Mouse (Mus musculus): Measurements from ENCODE around the gene Nt5c3. TPM values are rescaled to one million over a fixed set of nuclear protein-coding genes. Genes with fewer than 3 reads are reported as not detected.

Gene Nt5c3
- polyA plus RNA-seq, 1 experiment from 2014 or later: 164 TPM

- no peaks in the 10 kb centered on the region; the same call in 1 of the 2 replicates for H3K36me3 ChIP-seq (ENCODE audit: control insufficient read depth, insufficient read depth, low read length)
- peaks cover 4% of the 10 kb centered on the region for H3K9me3 ChIP-seq (ENCODE audit: control insufficient read depth, low read length)
- no peaks in the 10 kb centered on the region for H3K27me3 ChIP-seq (replicated peaks; ENCODE audit: control insufficient read depth, insufficient read depth, low read length)
- 40% methylated on average over 7 of the region's 7 CpGs for WGBS
- peaks cover 45% of the 10 kb centered on the region for H3K4me1 ChIP-seq (replicated peaks; ENCODE audit: control insufficient read depth, insufficient read depth, low read length)
- H3K9ac ChIP-seq (ENCODE audit: low read depth, low read length): no peak overlapping the region; the same call in 1 of the 2 replicates
- H3K27ac ChIP-seq (ENCODE audit: low read depth, low read length): peak overlapping the region; percentile 88
- H3K4me3 ChIP-seq (ENCODE audit: low read depth, low read length): peak overlapping the region; percentile 87; the same call in 1 of the 2 replicates
- peak overlapping the region; percentile 72 for H3K4me2 ChIP-seq
- DNase-seq (ENCODE audit: low spot score) (no peak), ATAC-seq (replicated peaks; ENCODE audit: low FRiP score) (no peak)
These were observed 4.2 kb downstream of the Nt5c3 start for GRCm38 (mm10) chr6:56919330-56920044.

DNA sequence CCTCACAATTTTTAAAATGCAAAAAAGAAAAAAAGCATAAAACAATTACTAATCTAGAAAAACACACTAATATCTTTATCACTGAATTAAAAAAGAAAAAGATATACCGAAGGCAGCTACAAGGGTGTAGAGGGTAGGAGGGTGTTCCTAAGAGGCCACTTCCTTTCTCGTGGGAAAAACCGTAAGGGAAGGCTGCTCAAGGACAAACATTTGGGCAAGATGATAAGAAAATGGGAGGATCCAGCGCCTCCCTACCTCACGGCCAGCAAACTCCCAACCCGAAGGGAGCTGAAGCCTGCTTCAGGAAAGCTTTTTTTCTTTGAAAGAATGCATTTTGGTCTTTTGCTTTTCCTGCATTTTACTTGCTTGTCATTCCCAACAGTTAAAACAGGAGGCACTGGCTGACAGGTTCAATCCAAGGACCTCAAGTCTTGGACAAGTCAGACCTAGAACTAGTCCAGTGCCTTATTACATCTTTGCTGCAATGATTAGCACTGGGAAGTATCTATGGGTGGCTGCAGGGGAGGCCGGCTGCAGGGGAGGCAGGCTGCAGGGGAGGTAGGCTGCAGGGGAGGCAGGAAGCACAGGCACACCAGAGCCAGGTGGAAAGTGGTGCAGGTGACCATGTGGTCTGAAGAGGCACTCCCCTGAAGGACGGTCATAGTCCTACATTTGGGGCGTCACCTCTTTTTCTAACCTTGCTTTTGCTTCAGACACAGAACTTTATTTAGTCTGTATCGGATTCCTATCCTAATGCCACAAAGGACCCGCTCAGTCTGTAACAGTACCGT is 6.0 kb downstream of the Nt5c3 start:
- DNase-seq (ENCODE audit: low spot score) (no peak), ATAC-seq (replicated peaks; ENCODE audit: low FRiP score) (peak; percentile 64)
- no peaks in the 10 kb centered on the region; the same call in 1 of the 2 replicates for H3K36me3 ChIP-seq (ENCODE audit: control insufficient read depth, insufficient read depth, low read length)
- peaks cover 62% of the 10 kb centered on the region for H3K4me1 ChIP-seq (replicated peaks; ENCODE audit: control insufficient read depth, insufficient read depth, low read length)
- no peaks in the 10 kb centered on the region for H3K27me3 ChIP-seq (replicated peaks; ENCODE audit: control insufficient read depth, insufficient read depth, low read length)
- H3K4me3 ChIP-seq (ENCODE audit: low read depth, low read length): peak overlapping the region; percentile 30
- H3K9ac ChIP-seq (ENCODE audit: low read depth, low read length): peak overlapping the region; percentile 47
- WGBS: 27% methylated on average over 12 of the region's 12 CpGs
- peak overlapping the region; percentile 87 for H3K27ac ChIP-seq (ENCODE audit: low read depth, low read length)
- H3K4me2 ChIP-seq: peak overlapping the region; percentile 72
- peaks cover 6% of the 10 kb centered on the region for H3K9me3 ChIP-seq (ENCODE audit: control insufficient read depth, low read length)

DNA sequence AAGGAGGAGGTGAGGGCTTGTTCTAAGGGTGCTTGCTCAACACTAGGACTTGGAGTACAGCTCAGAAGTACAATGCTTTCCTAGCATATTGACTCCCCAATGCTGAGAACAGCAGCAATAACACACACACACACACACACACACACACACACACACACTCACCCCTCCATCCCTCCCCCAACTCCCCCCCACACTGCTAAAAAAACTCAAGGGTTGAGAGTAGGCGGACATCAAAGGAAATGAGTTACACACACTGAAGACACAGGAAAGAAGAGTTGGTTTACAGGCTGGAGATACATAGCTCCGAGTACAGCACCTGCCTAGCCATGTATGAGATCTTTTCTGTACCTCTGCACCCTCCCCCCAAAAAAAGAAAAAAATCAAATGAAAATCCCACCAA is 7.5 kb downstream of the Nt5c3 start:
- 63% methylated on average over 2 of the region's 2 CpGs for WGBS
- Histone ChIP-seq H3K9ac (ENCODE audit: low read depth, low read length) (no peak overlapping the region), H3K36me3 (ENCODE audit: control insufficient read depth, insufficient read depth, low read length) (no peaks in the 10 kb centered on the region; the same call in 1 of the 2 replicates), H3K9me3 (ENCODE audit: control insufficient read depth, low read length) (peaks cover 6% of the 10 kb centered on the region), H3K4me2 (peak overlapping the region; percentile 72), H3K4me1 (replicated peaks; ENCODE audit: control insufficient read depth, insufficient read depth, low read length) (peaks cover 69% of the 10 kb centered on the region), H3K27ac (ENCODE audit: low read depth, low read length) (no peak overlapping the region), H3K4me3 (ENCODE audit: low read depth, low read length) (no peak overlapping the region), H3K27me3 (replicated peaks; ENCODE audit: control insufficient read depth, insufficient read depth, low read length) (no peaks in the 10 kb centered on the region)
- ATAC-seq (replicated peaks; ENCODE audit: low FRiP score) (no peak), DNase-seq (ENCODE audit: low spot score) (no peak)

DNA sequence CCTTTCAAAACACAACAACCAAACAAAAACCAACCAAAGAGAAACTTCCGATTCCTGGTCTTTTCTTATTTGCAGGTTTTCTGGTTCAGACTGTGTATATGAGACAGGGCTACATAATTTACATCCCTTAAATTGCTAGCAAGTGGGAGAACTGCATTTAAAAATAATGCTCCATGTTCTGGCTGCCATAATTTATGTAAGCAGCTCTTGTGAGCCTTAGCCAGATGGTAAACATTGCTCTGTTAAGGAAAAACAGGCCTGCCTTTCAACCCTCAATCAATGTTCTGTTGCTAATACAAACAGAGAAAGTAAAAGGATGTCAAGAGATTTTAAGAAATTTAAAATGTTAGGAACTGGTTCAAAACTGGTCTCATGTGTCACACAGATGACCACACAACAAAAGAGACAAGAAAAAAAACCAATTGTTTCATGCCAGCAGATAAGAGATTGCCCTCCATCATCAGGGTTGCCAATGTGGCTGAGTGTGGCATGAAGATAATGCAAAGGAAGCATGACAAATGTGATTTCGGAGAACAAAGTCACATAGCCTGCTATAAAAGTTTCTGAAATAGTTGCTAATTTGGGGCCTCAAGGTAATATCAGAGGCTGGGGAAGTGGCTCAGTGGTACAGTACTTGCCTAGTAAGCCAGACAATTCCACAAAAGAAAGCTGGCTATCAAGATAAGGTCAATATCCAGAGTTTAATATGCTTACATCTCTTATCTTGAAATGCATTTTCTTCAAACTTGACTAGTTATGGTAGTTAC is 10.5 kb downstream of the Nt5c3 start:
- Histone ChIP-seq H3K4me2 (peak overlapping the region; percentile 50), H3K27me3 (replicated peaks; ENCODE audit: control insufficient read depth, insufficient read depth, low read length) (no peaks in the 10 kb centered on the region), H3K36me3 (ENCODE audit: control insufficient read depth, insufficient read depth, low read length) (no peaks in the 10 kb centered on the region; the same call in 1 of the 2 replicates), H3K4me1 (replicated peaks; ENCODE audit: control insufficient read depth, insufficient read depth, low read length) (peaks cover 68% of the 10 kb centered on the region), H3K9ac (ENCODE audit: low read depth, low read length) (no peak overlapping the region), H3K4me3 (ENCODE audit: low read depth, low read length) (no peak overlapping the region), H3K9me3 (ENCODE audit: control insufficient read depth, low read length) (peaks cover 6% of the 10 kb centered on the region), H3K27ac (ENCODE audit: low read depth, low read length) (peak overlapping the region; percentile 68)
- ATAC-seq (replicated peaks; ENCODE audit: low FRiP score) (peak; percentile 32), DNase-seq (ENCODE audit: low spot score) (no peak)
- 68% methylated on average over 2 of the region's 2 CpGs for WGBS

DNA sequence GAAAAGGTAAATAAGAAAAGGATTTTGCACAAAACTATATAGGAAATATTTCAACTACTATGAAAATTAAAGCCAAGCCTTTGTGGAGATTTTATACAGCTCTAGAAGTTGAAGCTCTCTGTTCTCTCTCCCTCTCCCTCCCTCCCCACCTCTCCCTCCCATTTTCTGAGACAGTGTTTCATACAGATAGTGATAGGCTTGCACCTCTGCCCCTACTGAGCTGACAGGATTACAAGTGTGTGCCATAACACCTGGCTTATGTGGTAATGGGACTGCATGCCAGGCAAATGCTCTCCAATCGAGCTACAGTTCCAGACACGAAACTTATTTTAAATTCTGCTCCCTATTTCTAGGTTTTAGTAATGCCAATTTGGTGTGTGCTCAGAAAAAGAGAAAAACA is 12.8 kb downstream of the Nt5c3 start:
- WGBS: 50% methylated on average over 2 of the region's 2 CpGs
- H3K9ac ChIP-seq (ENCODE audit: low read depth, low read length): no peak overlapping the region
- no peak overlapping the region for H3K4me3 ChIP-seq (ENCODE audit: low read depth, low read length)
- peaks cover 65% of the 10 kb centered on the region for H3K4me1 ChIP-seq (replicated peaks; ENCODE audit: control insufficient read depth, insufficient read depth, low read length)
- H3K27me3 ChIP-seq (replicated peaks; ENCODE audit: control insufficient read depth, insufficient read depth, low read length): no peaks in the 10 kb centered on the region
- no peaks in the 10 kb centered on the region; the same call in 1 of the 2 replicates for H3K36me3 ChIP-seq (ENCODE audit: control insufficient read depth, insufficient read depth, low read length)
- H3K9me3 ChIP-seq (ENCODE audit: control insufficient read depth, low read length): peaks cover 6% of the 10 kb centered on the region
- ATAC-seq (replicated peaks; ENCODE audit: low FRiP score) (peak; percentile 91), DNase-seq (ENCODE audit: low spot score) (no peak)
- peak overlapping the region; percentile 62; the same call in 1 of the 2 replicates for H3K27ac ChIP-seq (ENCODE audit: low read depth, low read length)
- H3K4me2 ChIP-seq: peak overlapping the region; percentile 43

DNA sequence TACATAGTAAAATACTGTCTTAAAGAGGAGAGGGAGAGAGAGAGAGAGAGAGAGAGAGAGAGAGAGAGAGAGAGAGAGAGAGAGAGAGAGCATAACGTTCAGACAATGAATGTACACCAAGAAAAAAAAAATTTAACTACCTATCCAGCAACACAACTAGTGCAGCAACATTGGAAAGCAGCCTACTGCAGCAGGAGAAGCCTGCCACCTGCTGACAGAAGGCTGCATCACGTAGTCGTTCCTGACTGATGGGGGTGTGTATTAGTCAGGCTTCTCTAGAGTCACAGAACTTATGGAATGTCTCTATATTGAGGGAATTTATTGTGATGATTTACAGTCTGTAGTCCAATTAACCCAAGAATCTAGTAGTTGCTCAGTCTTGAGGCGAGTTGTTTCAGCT is 14.8 kb downstream of the Nt5c3 start:
- no peak overlapping the region for H3K4me2 ChIP-seq

DNA sequence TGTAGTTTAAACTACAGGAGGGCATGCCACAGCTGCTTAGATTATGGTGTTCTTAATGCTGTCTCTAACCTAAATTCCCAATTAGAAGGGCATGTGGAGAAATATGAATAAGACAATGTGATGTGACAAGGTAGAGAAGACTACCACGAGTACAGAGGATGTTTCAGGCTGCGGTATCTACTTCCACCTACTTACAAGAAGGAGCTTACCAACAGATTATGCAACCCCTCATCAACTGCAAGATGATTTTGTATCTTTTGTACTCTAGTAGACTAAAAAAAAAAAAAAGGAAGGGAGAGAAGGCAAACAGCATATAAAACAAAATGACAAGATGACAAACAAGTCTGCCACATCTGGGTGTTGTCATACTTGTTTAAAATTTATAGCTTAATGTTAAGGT is 15.3 kb downstream of the Nt5c3 start:
- Histone ChIP-seq H3K9me3 (ENCODE audit: control insufficient read depth, low read length) (no peaks in the 10 kb centered on the region), H3K9ac (ENCODE audit: low read depth, low read length) (no peak overlapping the region), H3K4me2 (no peak overlapping the region), H3K27ac (ENCODE audit: low read depth, low read length) (no peak overlapping the region), H3K36me3 (ENCODE audit: control insufficient read depth, insufficient read depth, low read length) (no peaks in the 10 kb centered on the region), H3K4me1 (replicated peaks; ENCODE audit: control insufficient read depth, insufficient read depth, low read length) (peaks cover 71% of the 10 kb centered on the region), H3K27me3 (replicated peaks; ENCODE audit: control insufficient read depth, insufficient read depth, low read length) (no peaks in the 10 kb centered on the region), H3K4me3 (ENCODE audit: low read depth, low read length) (no peak overlapping the region)
- DNase-seq (ENCODE audit: low spot score) (no peak), ATAC-seq (replicated peaks; ENCODE audit: low FRiP score) (no peak)
- 72% methylated on average over 2 of the region's 2 CpGs for WGBS

More for the DNA sequence above, 14.8 kb downstream of the Nt5c3 start:
- no peaks in the 10 kb centered on the region for H3K9me3 ChIP-seq (ENCODE audit: control insufficient read depth, low read length)
- DNase-seq (ENCODE audit: low spot score): no peak
- no peaks in the 10 kb centered on the region for H3K36me3 ChIP-seq (ENCODE audit: control insufficient read depth, insufficient read depth, low read length)
- H3K27ac ChIP-seq (ENCODE audit: low read depth, low read length): no peak overlapping the region
- no peak overlapping the region for H3K4me3 ChIP-seq (ENCODE audit: low read depth, low read length)
- no peaks in the 10 kb centered on the region for H3K27me3 ChIP-seq (replicated peaks; ENCODE audit: control insufficient read depth, insufficient read depth, low read length)
- peak; percentile 57; the same call in 1 of the 2 replicates for ATAC-seq (replicated peaks; ENCODE audit: low FRiP score)
- H3K4me1 ChIP-seq (replicated peaks; ENCODE audit: control insufficient read depth, insufficient read depth, low read length): peaks cover 72% of the 10 kb centered on the region
- 9% methylated on average over 4 of the region's 4 CpGs for WGBS
- H3K9ac ChIP-seq (ENCODE audit: low read depth, low read length): no peak overlapping the region

DNA sequence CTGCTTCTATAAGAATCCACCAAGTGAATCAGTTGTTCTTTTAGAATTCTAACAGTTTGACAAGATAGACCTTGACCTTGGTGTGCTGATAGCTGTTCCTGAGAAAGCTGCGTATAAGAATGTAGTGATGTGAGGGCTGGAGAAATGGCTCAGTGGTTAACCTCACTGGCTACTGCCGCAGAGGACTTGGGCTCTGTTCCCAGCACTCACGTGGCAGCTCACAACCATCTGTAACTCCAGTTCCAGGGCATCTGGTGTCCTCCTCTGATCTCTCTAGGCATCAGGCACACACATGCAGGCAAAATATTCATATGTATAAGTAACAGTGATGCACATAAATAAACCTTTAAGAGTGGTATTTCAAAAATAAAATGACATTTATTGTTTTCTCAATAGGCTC is 15.8 kb downstream of the Nt5c3 start:
- DNase-seq (ENCODE audit: low spot score): no peak
- no peak overlapping the region for H3K4me3 ChIP-seq (ENCODE audit: low read depth, low read length)
- H3K9me3 ChIP-seq (ENCODE audit: control insufficient read depth, low read length): no peaks in the 10 kb centered on the region
- ATAC-seq (replicated peaks; ENCODE audit: low FRiP score): no peak
- WGBS: 95% methylated on average over 3 of the region's 3 CpGs
- H3K27ac ChIP-seq (ENCODE audit: low read depth, low read length): no peak overlapping the region
- no peaks in the 10 kb centered on the region for H3K36me3 ChIP-seq (ENCODE audit: control insufficient read depth, insufficient read depth, low read length)
- no peak overlapping the region for H3K4me2 ChIP-seq
- no peaks in the 10 kb centered on the region for H3K27me3 ChIP-seq (replicated peaks; ENCODE audit: control insufficient read depth, insufficient read depth, low read length)
- no peak overlapping the region for H3K9ac ChIP-seq (ENCODE audit: low read depth, low read length)
- H3K4me1 ChIP-seq (replicated peaks; ENCODE audit: control insufficient read depth, insufficient read depth, low read length): peaks cover 69% of the 10 kb centered on the region

All from liver, embryonic 11.5 days (tissue).